Mouse (Mus musculus) C3H10T1/2 (cell line): ENCODE measurements around the gene Mmp2. TPM values are rescaled to one million over a fixed set of nuclear protein-coding genes. Genes with fewer than 3 reads are reported as not detected.

Experiments used
- polyA plus RNA-seq, 2 experiments: library from polyadenylated mRNA; unstranded; fragments of >200 nt; fragmentation: generic; extraction: Trizol; gene quantifications; one replicate each; pipeline ENCODE4 v1.2.1; 2012; ENCODE audit warnings: missing spikeins in 2 of 2

The Mmp2 gene
- 100 to 1,000 TPM in 1 of 2 experiments, 10 to 100 TPM in 1; 66.6 to 387 TPM for polyA plus RNA-seq

GRCm38 (mm10) chr8:92827243-92828034 lies at the start of gene Mmp2:
Gene Mmp2, plus strand, starts transcription at chr8:92827291.

GRCm38 (mm10) chr8:92855171-92855894 lies 28.2 kb downstream of the Mmp2 start, which contains the start of gene Lpcat2:
Gene Lpcat2, plus strand, starts transcription at chr8:92855339.

GRCm38 (mm10) chr8:92901107-92901506 lies 74.0 kb downstream of the Mmp2 start, which contains the start of gene Capns2:
Gene Capns2, plus strand, starts transcription at chr8:92901407.

Other genes with a start within 250 kb of the Mmp2 start
- not detected for gene Irx6, start 153.0 kb upstream of the Mmp2 start, polyA plus RNA-seq
- gene Lpcat2, start 28.0 kb downstream of the Mmp2 start, polyA plus RNA-seq, result 1 to 10 TPM in 1 of 2 experiments, under 1 TPM in 1; 0.04 to 3.5 TPM
- gene Capns2, start 74.1 kb downstream of the Mmp2 start, polyA plus RNA-seq, result under 1 TPM in 1 of 2 experiments, not detected in 1; 0.72 TPM
- gene Slc6a2, start 132.8 kb downstream of the Mmp2 start, polyA plus RNA-seq, result under 1 TPM in 1 of 2 experiments, not detected in 1; 0.09 TPM
- 1 to 10 TPM in 1 of 2 experiments, not detected in 1; 1.4 TPM for gene Ces1a, start 220.9 kb downstream of the Mmp2 start, polyA plus RNA-seq